Mouse (Mus musculus) lung, postnatal 36 days (tissue): ENCODE measurements around the gene Ezh1.

Source experiments
- DNase-seq: peaks from one replicate; pipeline ENCODE4 v3.0.0; 2022; ENCODE audit warnings: mixed read lengths

Ezh1 gene

DNA sequence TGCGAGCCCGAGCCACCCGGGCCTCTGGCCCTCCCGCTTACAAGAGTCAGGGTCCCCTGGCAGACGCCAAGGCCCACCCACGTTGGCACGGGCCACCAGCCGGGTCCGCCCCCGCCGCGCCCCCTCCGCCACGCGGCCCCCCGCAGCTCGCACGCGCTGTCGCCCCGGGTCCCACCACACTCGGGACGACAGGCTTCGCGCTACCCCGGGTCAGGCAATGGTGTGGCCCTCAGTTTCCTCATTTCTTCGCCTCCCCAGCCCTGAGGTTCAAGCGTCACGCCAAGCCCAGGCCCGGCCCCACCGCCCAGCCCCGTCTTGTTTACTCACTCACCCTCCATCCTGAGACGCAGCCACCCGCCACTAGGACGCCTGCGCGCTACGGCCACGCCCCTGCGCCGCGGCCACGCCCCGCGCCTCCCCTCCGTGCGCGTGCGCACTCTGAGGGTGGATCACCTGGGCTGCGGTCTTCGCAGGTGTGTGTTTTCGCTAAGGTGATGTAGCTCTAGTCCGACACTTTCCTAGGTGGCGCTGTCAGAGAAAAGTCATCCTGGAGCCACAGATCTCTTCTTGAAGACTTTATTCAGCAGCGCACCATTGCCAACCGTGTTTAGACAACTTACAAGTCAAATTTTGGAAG is at the start of gene Ezh1:
TSS of gene Ezh1 (minus strand) at position 399 of the 637 bp plus-strand sequence.
- DNase-seq = peak; percentile 95

DNA sequence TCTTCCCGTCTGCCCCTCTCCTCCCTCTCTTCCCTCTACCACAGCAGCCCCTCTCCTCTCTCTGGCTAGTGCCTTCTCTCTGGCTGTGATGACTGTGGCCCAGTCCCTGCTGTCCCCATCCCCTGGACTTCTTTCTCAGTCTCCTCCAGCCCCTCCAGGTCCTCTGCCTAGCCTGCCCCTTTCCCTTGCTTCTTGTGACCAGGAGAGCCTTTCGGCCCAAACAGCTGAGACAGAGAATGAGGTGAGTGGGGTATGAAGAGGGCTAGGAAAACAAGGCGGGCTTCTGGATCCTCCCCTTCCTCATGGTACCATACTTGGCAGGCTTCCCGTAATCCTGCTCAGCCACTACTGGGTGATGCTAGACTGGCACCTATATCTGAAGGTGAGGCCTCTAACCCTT is 49.0 kb upstream of the Ezh1 start:
- no peak for DNase-seq

DNA sequence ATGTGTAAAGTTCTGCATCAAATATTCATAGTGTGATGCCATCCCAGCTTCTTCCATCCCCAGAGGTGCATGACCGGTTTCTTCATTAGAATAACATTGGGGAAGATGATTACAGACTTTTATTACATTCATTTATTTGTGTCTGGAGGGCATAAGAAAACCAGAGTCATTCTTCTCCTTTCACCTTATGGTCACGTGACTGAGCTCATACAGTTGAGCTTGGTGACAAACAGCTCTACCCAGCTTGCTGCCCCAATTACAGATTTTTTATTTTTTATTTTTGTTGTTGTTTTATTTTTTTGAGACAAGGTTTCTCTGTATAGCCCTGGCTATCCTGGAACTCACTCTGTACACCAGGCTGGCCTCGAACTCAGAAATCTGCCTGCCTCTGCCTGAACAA is 46.2 kb upstream of the Ezh1 start:
- no peak for DNase-seq

DNA sequence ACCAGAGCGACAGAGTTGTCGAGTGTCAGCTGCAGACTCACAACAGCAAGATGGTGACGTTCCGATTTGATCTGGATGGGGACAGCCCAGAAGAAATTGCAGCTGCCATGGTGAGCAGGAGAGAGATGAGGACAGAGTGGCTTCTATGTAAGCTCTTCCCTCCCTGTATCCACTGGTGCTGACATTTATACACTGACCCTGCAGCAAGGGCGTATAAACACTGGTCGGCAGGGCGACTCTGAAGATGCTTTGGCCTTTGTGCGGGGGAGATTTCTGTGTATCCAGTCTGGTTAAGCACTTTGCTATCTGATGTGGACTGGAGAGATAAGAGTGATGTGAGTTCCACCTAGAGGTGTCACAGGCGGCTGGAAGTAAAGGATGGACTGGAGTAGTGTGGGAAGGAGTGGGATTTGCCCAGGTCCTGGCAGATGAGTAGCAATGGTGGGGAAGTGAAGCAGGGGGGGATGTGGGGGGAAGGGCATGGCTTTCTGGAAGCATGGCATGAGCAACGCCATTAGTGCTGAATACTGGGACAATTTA is 43.4 kb upstream of the Ezh1 start:
- no peak for DNase-seq

DNA sequence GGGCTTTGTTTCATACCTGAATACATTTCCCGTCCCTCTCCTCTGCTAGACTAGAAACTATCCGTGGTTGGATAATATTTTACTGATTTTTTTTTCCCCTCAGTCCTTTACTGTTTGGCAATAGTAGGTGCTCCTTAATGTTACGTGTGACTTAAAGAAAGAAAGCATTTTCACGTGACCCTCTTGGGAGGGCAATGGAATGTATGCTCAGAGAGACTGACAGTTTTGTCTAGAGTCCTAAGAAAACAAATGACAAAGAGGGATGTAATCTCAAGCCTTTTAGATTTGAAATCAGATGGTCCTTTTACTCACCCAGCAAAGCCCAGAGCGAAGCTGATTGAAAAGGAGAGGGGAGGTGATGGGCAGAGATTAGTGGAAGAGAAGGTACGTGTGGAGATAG is 39.6 kb upstream of the Ezh1 start:
- DNase-seq = no peak

DNA sequence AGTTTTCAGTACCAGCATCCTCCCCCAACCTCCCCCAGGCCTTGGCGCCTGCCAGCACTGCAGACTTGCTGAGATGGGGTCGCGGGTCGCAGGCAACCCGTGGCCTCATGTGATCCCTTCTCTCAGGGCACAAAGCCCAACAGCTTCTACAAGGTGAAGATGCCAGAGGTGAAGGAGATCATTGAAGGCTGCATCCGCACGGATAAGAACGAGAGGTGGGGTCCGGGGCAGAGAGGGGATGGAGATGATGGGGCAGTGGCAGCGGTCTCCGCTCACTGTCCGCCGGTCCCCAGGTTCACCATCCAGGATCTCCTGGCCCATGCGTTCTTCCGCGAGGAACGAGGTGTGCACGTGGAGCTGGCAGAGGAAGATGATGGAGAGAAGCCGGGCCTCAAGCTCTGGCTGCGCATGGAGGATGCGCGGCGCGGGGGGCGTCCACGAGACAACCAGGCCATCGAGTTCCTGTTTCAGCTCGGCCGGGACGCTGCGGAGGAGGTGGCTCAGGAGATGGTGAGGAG is 38.8 kb upstream of the Ezh1 start:
- DNase-seq = no peak

DNA sequence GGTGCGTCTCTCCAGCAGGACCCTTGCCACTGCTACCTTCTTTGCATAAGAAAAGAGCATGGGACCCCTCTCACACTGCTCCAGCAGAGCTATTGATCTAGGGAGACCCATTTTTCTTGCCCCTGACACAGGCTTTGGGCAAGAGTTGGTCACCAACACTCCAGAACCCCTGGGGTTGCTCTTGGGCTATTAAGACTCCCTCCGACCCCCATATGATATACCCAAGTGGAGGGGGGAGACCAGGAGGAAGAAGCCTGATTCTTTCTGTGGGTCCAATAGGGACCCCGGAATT is 37.7 kb upstream of the Ezh1 start:
- no peak for DNase-seq

DNA sequence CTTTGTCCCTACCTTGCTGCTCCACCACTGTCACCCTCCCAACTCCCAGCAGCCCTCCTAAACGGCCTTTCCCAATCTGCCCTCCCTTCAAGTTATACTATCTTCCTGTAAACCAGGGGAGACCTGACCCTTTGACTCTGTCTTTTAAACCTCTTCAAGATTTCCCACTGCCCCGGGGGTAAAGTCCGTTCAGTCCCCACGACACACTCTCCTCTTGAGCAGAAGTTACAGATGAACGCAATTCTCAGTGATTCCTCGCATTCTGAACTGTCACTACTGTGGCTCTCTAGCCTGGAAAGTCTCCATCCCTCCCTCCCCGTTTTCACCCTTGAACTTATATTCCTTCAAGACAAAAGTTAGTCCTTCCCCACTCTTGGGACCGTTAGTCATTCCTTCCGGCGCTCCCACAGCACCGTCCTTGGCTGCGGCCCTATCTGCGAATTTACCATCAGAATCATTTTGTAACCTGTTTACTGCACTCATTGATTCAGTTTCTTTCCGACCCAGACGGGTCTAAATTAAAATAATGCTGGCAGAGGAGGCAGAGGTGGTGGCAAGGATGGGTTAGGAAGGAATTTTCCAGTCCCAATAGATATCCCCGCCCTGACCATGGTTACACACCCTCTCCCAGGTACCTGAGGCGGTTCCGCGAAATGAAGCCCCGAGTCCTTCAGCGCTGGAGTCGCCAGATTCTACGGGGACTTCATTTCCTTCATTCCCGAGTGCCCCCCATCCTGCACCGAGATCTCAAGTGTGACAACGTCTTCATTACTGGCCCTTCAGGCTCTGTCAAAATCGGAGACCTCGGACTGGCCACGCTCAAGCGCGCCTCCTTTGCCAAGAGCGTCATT is 37.1 kb upstream of the Ezh1 start:
- DNase-seq = no peak

DNA sequence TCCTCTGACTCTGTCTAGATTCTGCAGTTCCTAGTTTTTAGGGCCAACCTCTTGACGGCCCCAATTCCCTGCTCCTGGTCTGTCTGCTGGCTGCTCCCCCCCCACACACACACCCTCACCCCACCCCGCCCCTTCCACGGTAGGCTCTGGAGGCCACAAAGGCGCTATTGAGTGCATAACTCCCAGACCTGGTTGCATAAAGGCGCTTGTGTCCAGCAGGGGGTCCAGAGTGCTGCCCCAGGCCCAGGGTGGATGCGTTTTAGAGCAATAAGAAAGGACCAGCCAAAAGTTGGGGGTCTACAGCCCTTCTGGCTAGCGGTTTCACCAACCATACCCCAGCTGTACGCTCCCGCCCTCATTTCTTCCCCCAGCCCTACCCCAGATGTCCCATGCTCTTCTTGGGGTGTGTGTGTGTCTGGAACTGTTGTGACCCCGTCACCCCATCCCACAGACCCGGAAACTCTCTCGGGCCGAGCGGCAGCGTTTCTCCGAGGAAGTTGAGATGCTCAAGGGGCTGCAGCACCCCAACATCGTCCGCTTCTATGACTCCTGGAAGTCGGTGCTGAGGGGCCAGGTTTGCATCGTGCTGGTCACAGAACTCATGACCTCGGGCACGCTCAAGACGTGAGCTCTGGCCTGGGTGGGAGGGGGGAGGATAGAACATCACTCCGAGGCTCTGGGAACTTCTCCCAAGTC is 36.2 kb upstream of the Ezh1 start:
- no peak for DNase-seq

DNA sequence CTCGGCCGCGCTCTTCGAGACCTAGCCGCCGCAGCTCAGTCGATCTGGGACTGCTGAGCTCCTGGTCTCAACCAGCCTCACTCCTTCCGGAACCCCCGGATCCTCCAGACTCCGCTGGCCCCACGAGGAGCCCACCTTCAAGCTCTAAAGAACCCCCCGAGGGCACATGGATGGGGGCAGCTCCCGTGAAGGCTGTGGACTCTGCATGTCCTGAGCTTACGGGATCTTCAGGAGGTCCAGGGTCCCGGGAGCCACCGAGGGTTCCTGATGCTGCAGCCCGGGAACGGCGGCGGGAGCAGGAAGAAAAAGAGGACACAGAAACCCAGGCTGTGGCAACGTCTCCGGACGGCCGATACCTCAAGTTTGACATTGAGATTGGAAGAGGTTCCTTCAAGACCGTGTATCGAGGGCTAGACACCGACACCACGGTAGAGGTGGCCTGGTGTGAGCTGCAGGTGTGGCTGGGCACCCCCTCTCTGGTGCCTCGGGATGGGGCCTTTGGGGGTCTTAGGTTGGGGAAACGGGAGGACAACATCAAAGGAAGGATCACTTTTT is 34.6 kb upstream of the Ezh1 start:
- DNase-seq = no peak

DNA sequence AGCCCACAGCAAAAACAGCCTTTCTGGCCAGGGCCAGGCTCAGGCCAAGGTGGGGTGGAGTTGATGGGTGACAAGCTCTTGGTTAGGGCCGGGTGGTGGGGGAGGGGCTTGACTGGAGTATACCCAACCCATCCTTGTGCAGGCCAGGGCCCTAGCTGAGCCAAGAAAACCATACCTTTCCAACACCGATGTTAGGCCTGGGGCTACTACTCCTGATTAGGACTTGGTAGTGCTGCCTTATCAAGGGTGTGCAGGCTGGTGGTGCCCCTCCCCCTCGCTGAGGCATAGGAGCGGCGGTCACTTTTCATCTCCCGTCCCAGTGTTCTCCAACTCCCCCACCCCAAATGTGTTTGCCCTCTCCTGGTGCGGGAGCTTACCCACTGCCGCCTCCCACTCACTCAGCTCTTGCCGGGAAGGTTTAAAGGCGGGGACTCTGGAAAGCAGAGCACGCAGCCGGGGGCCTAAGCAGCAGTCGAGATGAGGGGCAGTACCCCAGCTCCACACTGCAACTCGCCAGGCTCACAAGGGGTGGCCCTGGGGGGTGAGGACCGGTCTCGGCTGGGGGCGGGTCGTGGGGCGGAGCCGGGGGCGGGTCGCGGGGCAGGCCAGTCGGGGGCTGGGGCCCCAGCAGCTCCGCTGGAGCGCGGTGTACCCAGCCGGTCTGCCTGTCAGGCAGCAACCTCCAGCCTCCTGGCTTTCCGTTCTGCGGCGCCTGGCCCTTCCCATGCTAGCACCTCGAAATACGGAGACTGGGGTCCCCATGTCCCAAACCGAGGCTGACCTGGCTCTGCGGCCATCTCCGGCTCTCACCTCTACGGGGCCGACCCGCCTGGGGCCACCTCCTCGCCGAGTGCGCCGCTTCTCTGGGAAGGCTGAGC is 33.9 kb upstream of the Ezh1 start, which contains the start of gene Wnk4:
TSS of gene Wnk4 (plus strand) at position 620 of the 878 bp plus-strand sequence.
- DNase-seq = peak; percentile 58

DNA sequence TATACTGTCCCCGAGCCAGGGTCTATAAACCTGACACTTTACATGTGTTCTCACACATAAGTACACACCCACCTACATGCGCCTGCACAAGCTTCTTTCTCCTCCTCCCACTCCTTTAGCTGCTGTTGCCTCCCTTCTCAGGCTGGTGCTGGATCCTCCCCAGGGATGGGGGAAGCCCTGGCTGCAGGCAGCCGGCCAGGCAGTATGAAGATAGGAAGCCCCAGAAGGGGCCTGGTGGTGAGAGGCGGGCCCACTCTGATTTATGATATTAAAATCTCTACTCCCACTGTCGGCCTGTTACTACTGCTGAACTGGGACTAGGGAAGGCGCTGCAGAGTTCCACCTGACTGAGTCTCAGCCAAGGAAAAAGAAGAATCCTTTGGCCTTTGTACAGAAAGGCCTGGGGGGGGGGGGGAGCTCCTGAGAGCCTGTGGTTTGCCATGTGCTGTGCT is 33.0 kb upstream of the Ezh1 start:
- no peak for DNase-seq

DNA sequence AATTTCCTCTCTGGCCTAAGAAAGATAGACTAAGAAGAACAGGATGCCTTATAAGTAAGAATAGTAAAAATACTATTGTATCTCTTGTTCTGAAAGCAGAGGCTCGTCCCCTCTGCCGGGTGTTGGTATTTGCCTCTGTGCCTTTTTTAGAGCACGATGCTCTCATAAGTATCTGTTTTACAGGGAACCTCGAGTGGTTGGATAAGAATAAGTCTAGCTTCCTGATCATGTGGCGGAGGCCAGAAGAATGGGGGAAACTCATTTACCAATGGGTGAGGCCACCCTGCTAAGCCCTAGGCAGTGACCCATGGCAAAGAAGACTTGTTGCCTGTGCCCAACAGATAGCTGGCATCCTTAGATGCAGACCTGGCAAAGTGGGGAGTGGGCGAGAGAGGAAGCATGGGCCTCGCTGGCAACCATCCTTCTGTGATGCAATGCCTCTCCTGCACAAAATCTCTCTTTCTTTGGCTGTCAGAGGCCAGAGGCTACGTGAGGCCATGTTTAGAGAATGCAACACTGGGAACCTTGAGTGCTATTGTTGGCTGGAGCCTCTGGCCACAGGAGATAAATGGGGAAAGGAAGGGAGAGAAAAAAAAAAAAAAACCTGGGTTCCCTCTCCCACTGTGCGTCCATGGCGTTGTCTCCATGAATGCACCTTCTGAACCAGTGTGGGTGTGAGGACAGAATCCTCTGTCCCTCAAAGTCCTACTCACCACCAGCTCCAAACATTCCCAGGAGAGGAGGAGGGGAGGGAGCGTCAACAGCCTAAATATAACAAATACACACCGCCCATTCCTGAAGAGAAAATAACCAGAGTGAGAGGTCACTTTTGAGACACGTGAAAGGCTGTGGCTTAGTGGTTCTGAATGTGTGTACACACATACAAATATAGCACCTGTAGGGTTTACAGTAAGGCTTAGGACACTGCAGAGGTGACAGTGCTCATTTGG is 29.8 kb upstream of the Ezh1 start:
- DNase-seq = no peak

DNA sequence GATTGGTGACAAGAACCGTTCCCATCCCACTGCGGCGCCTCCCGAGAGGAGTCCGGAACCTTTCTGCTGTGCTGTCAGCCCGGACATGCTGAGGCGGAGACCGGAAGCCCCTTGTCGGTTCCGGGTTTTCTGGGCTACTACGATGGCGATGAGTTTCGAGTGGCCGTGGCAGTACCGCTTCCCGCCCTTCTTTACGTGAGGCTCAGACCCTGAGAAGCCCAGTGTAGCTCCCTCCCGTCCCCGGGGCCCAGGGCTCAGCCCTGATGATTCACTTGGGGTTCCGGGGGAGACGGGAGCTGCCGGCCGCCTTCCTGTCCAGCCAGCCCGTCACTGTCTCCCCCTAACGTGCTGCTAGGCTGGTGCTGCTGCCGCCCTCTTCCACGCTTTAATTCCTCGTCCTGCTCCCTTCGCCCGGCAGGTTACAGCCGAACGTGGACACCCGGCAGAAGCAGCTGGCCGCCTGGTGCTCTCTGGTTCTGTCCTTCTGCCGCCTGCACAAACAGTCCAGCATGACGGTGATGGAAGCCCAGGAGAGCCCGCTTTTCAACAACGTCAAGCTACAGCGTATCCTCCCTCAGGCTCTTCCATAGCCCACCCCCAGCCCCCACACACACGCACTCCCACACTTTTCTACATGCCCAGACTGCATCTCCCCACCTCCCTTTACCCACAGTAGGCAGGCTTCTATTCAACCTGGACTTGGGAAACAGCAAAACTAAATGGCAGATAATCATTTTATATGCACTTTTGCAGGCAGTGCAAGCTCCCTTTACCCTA is 27.5 kb upstream of the Ezh1 start, which contains the start of gene Vps25:
TSS of gene Vps25 (plus strand) at position 95 of the 777 bp plus-strand sequence.
- peak; percentile 91 for DNase-seq

DNA sequence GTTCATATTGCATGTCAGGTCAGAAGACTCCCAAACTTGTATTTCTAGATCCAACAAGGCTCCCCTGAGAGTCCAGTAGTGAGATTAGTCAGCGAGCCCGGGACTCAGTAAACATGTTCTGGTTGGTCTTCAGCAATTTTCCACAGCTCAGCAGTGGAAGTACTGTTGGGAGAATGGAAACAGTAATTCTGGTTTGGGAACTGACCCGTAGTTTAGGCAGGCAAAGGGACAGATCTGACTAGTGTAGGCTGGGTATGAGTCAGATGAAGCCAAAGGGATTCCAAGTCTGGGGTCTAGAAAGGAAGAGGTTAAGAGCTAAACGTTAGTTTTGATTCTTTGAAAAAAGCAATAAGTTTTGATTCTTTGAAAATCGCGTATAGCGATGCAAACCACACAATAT is 26.7 kb upstream of the Ezh1 start:
- DNase-seq = no peak

DNA sequence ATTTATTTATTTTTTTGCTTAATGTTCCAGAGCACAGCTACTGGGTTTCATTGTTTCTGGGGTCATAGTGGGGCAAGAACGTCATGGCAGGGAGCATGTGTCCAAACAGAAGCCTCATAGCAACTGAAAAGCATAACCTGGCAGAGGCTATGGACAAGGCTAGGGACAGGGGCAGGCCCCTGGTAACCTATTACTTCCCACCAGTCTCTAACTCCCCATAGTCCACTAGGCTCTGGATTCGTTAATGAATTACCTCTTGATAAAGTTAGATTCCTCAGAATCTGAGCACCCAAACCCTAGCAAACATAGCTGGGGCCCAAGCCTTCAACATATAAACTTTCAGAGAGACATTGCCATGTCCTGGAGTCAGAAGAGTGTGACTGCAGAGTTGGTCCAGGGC is 24.8 kb upstream of the Ezh1 start:
- DNase-seq = no peak

DNA sequence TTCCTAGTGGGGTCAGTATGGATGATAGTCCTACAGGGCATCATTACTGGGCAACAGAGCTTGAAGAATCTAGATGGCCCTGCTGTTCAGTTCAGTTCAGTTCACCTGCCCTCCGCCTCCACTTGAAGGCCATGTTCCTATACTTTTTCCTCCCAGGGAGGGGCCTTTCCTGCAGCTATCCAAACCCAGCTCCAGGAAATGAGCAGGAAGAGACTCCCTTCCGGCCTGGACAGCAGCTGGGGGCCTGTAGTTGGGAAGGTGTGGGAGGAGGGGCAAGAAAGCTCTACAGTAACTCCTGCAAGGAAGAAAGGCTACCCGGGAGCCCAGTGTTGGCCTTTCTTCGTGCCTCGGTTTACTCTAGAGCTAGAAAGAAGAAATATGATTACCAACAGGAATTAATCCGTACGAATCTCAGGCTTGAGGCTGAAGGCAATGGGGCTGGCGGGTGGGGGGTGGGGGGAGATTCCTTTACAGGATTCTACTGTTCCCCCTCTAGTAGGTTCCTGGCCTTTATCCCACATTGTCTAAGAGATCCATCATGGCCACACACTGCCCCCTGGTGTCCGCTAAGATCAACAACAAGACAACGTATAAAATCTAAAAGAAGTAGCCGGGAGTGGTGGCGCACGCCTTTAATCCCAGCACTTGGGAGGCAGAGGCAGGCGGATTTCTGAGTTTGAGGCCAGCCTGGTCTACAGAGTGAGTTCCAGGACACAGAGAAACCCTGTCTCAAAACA is 22.2 kb upstream of the Ezh1 start:
- peak; percentile 86 for DNase-seq

DNA sequence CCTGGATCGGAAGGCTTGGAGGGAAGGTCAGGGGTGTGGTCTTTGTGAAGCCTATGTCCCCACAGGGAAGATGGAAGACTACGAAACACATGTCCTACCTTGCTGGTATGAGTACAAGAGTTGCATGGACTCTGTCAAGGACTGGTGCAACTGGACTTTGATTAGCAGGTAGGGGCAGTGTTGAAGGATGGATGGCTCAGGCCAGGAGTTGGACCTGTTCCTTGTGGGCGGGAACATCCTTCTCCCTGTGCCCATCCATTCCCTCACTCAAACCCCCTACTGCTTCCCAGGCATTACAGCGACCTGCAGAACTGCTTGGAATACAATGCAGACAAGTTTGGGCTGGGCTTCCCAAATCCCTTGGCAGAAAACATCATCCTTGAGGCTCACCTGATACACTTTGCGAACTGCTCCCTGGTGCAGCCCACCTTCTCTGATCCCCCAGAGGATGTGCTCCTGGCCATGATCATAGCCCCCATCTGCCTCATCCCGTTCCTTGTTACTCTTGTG is 21.3 kb upstream of the Ezh1 start:
- DNase-seq = no peak

DNA sequence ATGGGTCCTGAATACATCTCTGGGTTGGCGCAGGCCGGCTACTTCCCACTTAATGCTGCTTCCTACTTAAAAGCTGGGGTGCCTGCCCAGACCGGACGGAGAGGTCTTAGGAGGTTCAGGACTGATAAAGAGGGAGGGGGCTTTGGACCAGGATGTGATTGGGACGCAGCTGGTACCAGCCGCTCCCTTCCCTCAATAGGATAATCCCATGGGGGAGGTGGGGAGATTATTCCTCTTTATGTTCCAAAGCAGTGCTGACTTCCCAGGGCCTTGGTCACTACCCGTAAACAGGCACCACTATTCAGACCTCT is 20.4 kb upstream of the Ezh1 start:
- peak; percentile 36 for DNase-seq
